ENCODE assay signal across 24 mouse cellular contexts in genomic region chr14:41047402-41047801, GRCm38 (mm10). TPM values are rescaled to one million over a fixed set of nuclear protein-coding genes. Genes with fewer than 3 reads are reported as not detected.
DNase-seq lines count a peak whose midpoint lies in the region; ATAC-seq lines count a peak whose summit lies in the region.
"Had no signal": no experiment of that assay in that cellular context is flagged by ENCODE, and none has a peak within 500 bp of the region (broad histone marks: within the 10 kb centered on the region; RNA-seq: fewer than 3 reads in every experiment).

No protein-coding gene starts in this region.

- WGBS in intestine, embryonic 14.5 days: 81% methylated on average over 2 of the region's 2 CpGs
- WGBS in intestine, embryonic 15.5 days: 75% methylated on average over 2 of the region's 2 CpGs
- 80% methylated on average over 2 of the region's 2 CpGs for WGBS in kidney, embryonic 15.5 days

- H3K4me3 ChIP-seq in intestine, embryonic 14.5 days (ENCODE audit: low read depth, low read length): no peak overlapping the region
- no peak overlapping the region for H3K4me3 ChIP-seq in intestine, embryonic 15.5 days (replicated peaks)
- H3K4me3 ChIP-seq in kidney, embryonic 15.5 days (replicated peaks): no peak overlapping the region
- H3K4me3 ChIP-seq: embryonic facial prominence, embryonic 10.5 days; embryonic facial prominence, embryonic 12.5 days; forebrain, embryonic 13.5 days; forebrain, embryonic 15.5 days had no signal

- no peak for ATAC-seq in intestine, embryonic 14.5 days (replicated peaks; ENCODE audit: low FRiP score, low TSS enrichment, low read depth)
- no peak for ATAC-seq in intestine, embryonic 15.5 days
- ATAC-seq in kidney, embryonic 15.5 days (replicated peaks; ENCODE audit: low FRiP score): no peak
- ATAC-seq: activated CD4-positive, CD25-positive, alpha-beta regulatory T cell, adult 4 months; CD4-positive, CD25-positive, alpha-beta regulatory T cell, adult 4 months; forebrain, embryonic 13.5 days; forebrain, embryonic 15.5 days; forebrain, postnatal 0 days; Patski had no signal

- no peaks in the 10 kb centered on the region for H3K27me3 ChIP-seq in intestine, embryonic 14.5 days (replicated peaks; ENCODE audit: control insufficient read depth, insufficient read depth, low read length)
- no peaks in the 10 kb centered on the region for H3K27me3 ChIP-seq in intestine, embryonic 15.5 days (replicated peaks)
- H3K27me3 ChIP-seq in kidney, embryonic 15.5 days: no peaks in the 10 kb centered on the region
- H3K27me3 ChIP-seq: embryonic facial prominence, embryonic 12.5 days; forebrain, embryonic 13.5 days; forebrain, embryonic 15.5 days had no signal

- H3K9me3 ChIP-seq in intestine, embryonic 14.5 days (ENCODE audit: control insufficient read depth, low read length): 0 out of 2 replicates have a peak, but pooled peaks cover 3% of the 10 kb centered on the region
- H3K9me3 ChIP-seq in intestine, embryonic 15.5 days: no peaks in the 10 kb centered on the region
- H3K9me3 ChIP-seq in kidney, embryonic 15.5 days (replicated peaks): no peaks in the 10 kb centered on the region
- H3K9me3 ChIP-seq: embryonic facial prominence, embryonic 10.5 days; embryonic facial prominence, embryonic 12.5 days; forebrain, embryonic 13.5 days; forebrain, embryonic 15.5 days; G1E had no signal

- H3K4me1 ChIP-seq in intestine, embryonic 14.5 days (replicated peaks; ENCODE audit: control insufficient read depth, insufficient read depth, low read length): no peaks in the 10 kb centered on the region
- H3K4me1 ChIP-seq in intestine, embryonic 15.5 days (replicated peaks): no peaks in the 10 kb centered on the region
- H3K4me1 ChIP-seq in kidney, embryonic 15.5 days: no peaks in the 10 kb centered on the region
- H3K4me1 ChIP-seq: embryonic facial prominence, embryonic 10.5 days; embryonic facial prominence, embryonic 12.5 days; forebrain, embryonic 13.5 days; forebrain, embryonic 15.5 days had no signal

- peak; percentile 18 for DNase-seq in intestine, embryonic 14.5 days (ENCODE audit: low spot score)
- peak; percentile 71 for DNase-seq in R1 (ENCODE audit: low read depth, low spot score)
- no peak for DNase-seq in lung, adult 18-20 months
- DNase-seq: adrenal gland, adult 8-10 months; adrenal gland, postnatal 14 days; adrenal gland, postnatal 36 days; B cell, adult 2 months; cerebellum, adult 11-12 months; cerebellum, adult 2 months; cerebellum, adult 9-10 months; cerebellum, postnatal 10 days; cerebellum, postnatal 25 days; forebrain, postnatal 0 days had no signal

- no peak overlapping the region for H3K9ac ChIP-seq in intestine, embryonic 14.5 days (ENCODE audit: low read length)
- no peak overlapping the region for H3K9ac ChIP-seq in intestine, embryonic 15.5 days
- H3K9ac ChIP-seq in kidney, embryonic 15.5 days: no peak overlapping the region
- H3K9ac ChIP-seq: embryonic facial prominence, embryonic 12.5 days; forebrain, embryonic 13.5 days; forebrain, embryonic 15.5 days; forebrain, postnatal 0 days had no signal

- H3K36me3 ChIP-seq in intestine, embryonic 14.5 days (ENCODE audit: control insufficient read depth, insufficient read depth, low read length): no peaks in the 10 kb centered on the region
- H3K36me3 ChIP-seq in intestine, embryonic 15.5 days: no peaks in the 10 kb centered on the region
- H3K36me3 ChIP-seq in kidney, embryonic 15.5 days: no peaks in the 10 kb centered on the region
- H3K36me3 ChIP-seq: embryonic facial prominence, embryonic 10.5 days; embryonic facial prominence, embryonic 12.5 days; forebrain, embryonic 15.5 days; G1E had no signal

- H3K4me2 ChIP-seq in intestine, embryonic 14.5 days (ENCODE audit: low read length): no peak overlapping the region
- H3K4me2 ChIP-seq in intestine, embryonic 15.5 days (replicated peaks): no peak overlapping the region
- H3K4me2 ChIP-seq in kidney, embryonic 15.5 days: no peak overlapping the region
- H3K4me2 ChIP-seq: embryonic facial prominence, embryonic 12.5 days; forebrain, embryonic 13.5 days; forebrain, embryonic 15.5 days had no signal

- H3K27ac ChIP-seq in intestine, embryonic 14.5 days (ENCODE audit: low read depth): no peak overlapping the region
- H3K27ac ChIP-seq in intestine, embryonic 15.5 days: no peak overlapping the region
- H3K27ac ChIP-seq in kidney, embryonic 15.5 days: no peak overlapping the region
- H3K27ac ChIP-seq: embryonic facial prominence, embryonic 10.5 days; embryonic facial prominence, embryonic 12.5 days; forebrain, embryonic 13.5 days; forebrain, embryonic 15.5 days had no signal

RNA-seq across cellular contexts. Expression of gene Dydc2, which starts 21.6 kb away (rescaled TPM):
- not detected in 2 replicates for polyA plus RNA-seq in intestine, embryonic 14.5 days (2014; fragmentation: Nextera tagmentation; extraction: Ambion mirVana)
- polyA plus RNA-seq in intestine, embryonic 15.5 days (2015; fragmentation: Nextera tagmentation; extraction: Ambion mirVana): 0.42 TPM in 1 of 2 replicates, not detected in the other
- polyA plus RNA-seq in kidney, embryonic 15.5 days (2015; fragmentation: Nextera tagmentation; extraction: Ambion mirVana): not detected in 2 replicates
- polyA plus RNA-seq: activated CD4-positive, CD25-positive, alpha-beta regulatory T cell, adult 4 months; CD4-positive, CD25-positive, alpha-beta regulatory T cell, adult 4 months; embryonic facial prominence, embryonic 10.5 days; G1E had no signal

RNA-seq across cellular contexts. Expression of gene Dydc1, which starts 25.3 kb away (rescaled TPM):
- polyA plus RNA-seq in intestine, embryonic 14.5 days (2014; fragmentation: Nextera tagmentation; extraction: Ambion mirVana): not detected in 2 replicates
- not detected in 2 replicates for polyA plus RNA-seq in intestine, embryonic 15.5 days (2015; fragmentation: Nextera tagmentation; extraction: Ambion mirVana)
- 0.16 TPM in 1 of 2 replicates, not detected in the other for polyA plus RNA-seq in kidney, embryonic 15.5 days (2015; fragmentation: Nextera tagmentation; extraction: Ambion mirVana)
- polyA plus RNA-seq: activated CD4-positive, CD25-positive, alpha-beta regulatory T cell, adult 4 months; CD4-positive, CD25-positive, alpha-beta regulatory T cell, adult 4 months; cerebellum, adult 2 months; embryonic facial prominence, embryonic 10.5 days; embryonic facial prominence, embryonic 12.5 days; forebrain, embryonic 11.5 days; G1E; Patski had no signal

RNA-seq across cellular contexts. Expression of gene Fam213a, which starts 33.8 kb away (rescaled TPM):
- 46.3 and 46.4 TPM in 2 replicates for polyA plus RNA-seq in intestine, embryonic 14.5 days (2014; fragmentation: Nextera tagmentation; extraction: Ambion mirVana)
- 51.6 and 54.4 TPM in 2 replicates for polyA plus RNA-seq in intestine, embryonic 15.5 days (2015; fragmentation: Nextera tagmentation; extraction: Ambion mirVana)
- 96.8 and 103 TPM in 2 replicates for polyA plus RNA-seq in kidney, embryonic 15.5 days (2015; fragmentation: Nextera tagmentation; extraction: Ambion mirVana)

RNA-seq across cellular contexts. Expression of gene Mat1a, which starts 57.4 kb away (rescaled TPM):
- 2.0 TPM in 1 of 2 replicates, not detected in the other for polyA plus RNA-seq in intestine, embryonic 14.5 days (2014; fragmentation: Nextera tagmentation; extraction: Ambion mirVana)
- 3.5 and 6.7 TPM in 2 replicates for polyA plus RNA-seq in intestine, embryonic 15.5 days (2015; fragmentation: Nextera tagmentation; extraction: Ambion mirVana)
- polyA plus RNA-seq in kidney, embryonic 15.5 days (2015; fragmentation: Nextera tagmentation; extraction: Ambion mirVana): 0.46 and 0.88 TPM in 2 replicates
- polyA plus RNA-seq: activated CD4-positive, CD25-positive, alpha-beta regulatory T cell, adult 4 months; CD4-positive, CD25-positive, alpha-beta regulatory T cell, adult 4 months; cerebellum, adult 2 months; embryonic facial prominence, embryonic 10.5 days; embryonic facial prominence, embryonic 12.5 days; forebrain, embryonic 11.5 days; forebrain, embryonic 13.5 days; forebrain, embryonic 15.5 days; forebrain, postnatal 0 days; G1E; Patski had no signal

Comparison
In these comparisons a context has a peak if more than half of its experiments do, and no peak if none do; other contexts are left out.
1. DNase-seq: peak in intestine, embryonic 14.5 days (single experiment) and R1 (single experiment); none in lung, adult 18-20 months (0 of 2).